In the genomic region with DNA sequence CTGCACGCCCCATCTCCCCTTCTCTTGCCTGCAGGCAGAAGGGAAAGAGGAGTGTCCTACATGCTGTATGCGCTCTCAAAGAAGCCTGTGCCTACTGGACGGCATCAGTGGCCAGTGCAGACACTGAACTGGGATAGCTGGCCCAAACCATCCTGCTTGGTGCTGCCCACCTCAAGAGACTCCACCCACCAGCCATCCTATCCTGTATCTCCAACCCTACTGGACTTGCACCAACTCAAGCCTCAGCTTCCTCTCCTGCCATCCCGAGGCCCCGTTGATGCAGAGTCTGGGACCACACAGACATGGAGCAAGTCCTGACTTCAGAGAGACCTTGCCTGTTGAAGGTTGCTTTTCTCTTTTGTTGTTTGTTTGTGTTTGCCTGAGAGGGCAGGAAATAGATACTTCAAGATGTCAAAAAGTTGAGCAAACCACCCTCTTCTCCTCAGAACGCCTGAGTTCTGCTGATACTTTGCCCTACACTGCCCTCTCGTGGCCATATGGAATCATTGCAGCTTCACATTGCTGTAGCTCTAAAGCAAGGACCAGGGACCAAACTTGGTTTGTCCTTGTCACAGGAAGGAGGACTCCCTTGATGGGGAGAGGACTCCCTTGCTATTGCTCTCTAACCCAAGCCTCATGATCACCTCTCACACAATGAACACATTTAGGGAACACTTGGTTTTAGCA, we compare ENCODE assay signal across 8 mouse cellular contexts. TPM values are rescaled to one million over a fixed set of nuclear protein-coding genes. Genes with fewer than 3 reads are reported as not detected.
A peak's percentile ranks its signal among the peaks of the same experiment; 100 is the strongest.
DNase-seq lines count a peak whose midpoint lies in the region; ATAC-seq lines count a peak whose summit lies in the region.

No protein-coding gene starts in this region.

- H3K27ac ChIP-seq in forebrain, embryonic 16.5 days (ENCODE audit: low read length): no peak overlapping the region
- H3K27ac ChIP-seq in hindbrain, embryonic 16.5 days (ENCODE audit: low read depth, low read length): no peak overlapping the region

- 51% methylated on average over 7 of the region's 7 CpGs for WGBS in forebrain, embryonic 16.5 days
- WGBS in hindbrain, embryonic 16.5 days: 52% methylated on average over 7 of the region's 7 CpGs

- H3K4me3 ChIP-seq in forebrain, embryonic 16.5 days (replicated peaks; ENCODE audit: low read length): no peak overlapping the region
- no peak overlapping the region for H3K4me3 ChIP-seq in hindbrain, embryonic 16.5 days (ENCODE audit: low read length)

- no peaks in the 10 kb centered on the region for H3K4me1 ChIP-seq in forebrain, embryonic 16.5 days (replicated peaks; ENCODE audit: control insufficient read depth, insufficient read depth, low read length)
- H3K4me1 ChIP-seq in hindbrain, embryonic 16.5 days (ENCODE audit: control insufficient read depth, insufficient read depth, low read depth, low read length): no peaks in the 10 kb centered on the region

- no peaks in the 10 kb centered on the region for H3K36me3 ChIP-seq in forebrain, embryonic 16.5 days (ENCODE audit: control insufficient read depth, insufficient read depth)
- no peaks in the 10 kb centered on the region for H3K36me3 ChIP-seq in hindbrain, embryonic 16.5 days (ENCODE audit: control insufficient read depth, insufficient read depth, low read length)

- 0 out of 2 replicates have a peak, but pooled peaks cover 2% of the 10 kb centered on the region for H3K27me3 ChIP-seq in forebrain, embryonic 16.5 days (replicated peaks; ENCODE audit: control insufficient read depth, insufficient read depth, low read length)
- H3K27me3 ChIP-seq in hindbrain, embryonic 16.5 days (replicated peaks; ENCODE audit: control insufficient read depth, insufficient read depth, low read length): peaks cover 21% of the 10 kb centered on the region

- H3K4me2 ChIP-seq in forebrain, embryonic 16.5 days (ENCODE audit: low read length): no peak overlapping the region
- no peak overlapping the region for H3K4me2 ChIP-seq in hindbrain, embryonic 16.5 days (ENCODE audit: low read length)

- no peaks in the 10 kb centered on the region for H3K9me3 ChIP-seq in forebrain, embryonic 16.5 days (ENCODE audit: control insufficient read depth, low read length)
- H3K9me3 ChIP-seq in hindbrain, embryonic 16.5 days (ENCODE audit: control insufficient read depth, low read length): no peaks in the 10 kb centered on the region

- peak; percentile 76 for ATAC-seq in forebrain, embryonic 16.5 days
- peak; percentile 55 for ATAC-seq in hindbrain, embryonic 16.5 days
- peak; percentile 90 for ATAC-seq in megakaryocyte, adult 5-6 weeks (ENCODE audit: poor library complexity, severe bottlenecking)

- peak; percentile 40 for DNase-seq in Muller cell, postnatal 12 days (ENCODE audit: inconsistent ontology term)
- peak; percentile 56 for DNase-seq in cerebellum, adult 11 months
- DNase-seq in layer of hippocampus, postnatal 25 days (ENCODE audit: extremely low spot score in 1 of 2, low spot score in 1 of 2): peak; percentile 52 to 76
- peak; percentile 73 for DNase-seq in right cerebral cortex, adult 18-20 months
- peak; percentile 34 to 72 for DNase-seq in urinary bladder, postnatal 4 days (ENCODE audit: low spot score in 2 of 2)

- no peak overlapping the region for H3K9ac ChIP-seq in forebrain, embryonic 16.5 days (replicated peaks; ENCODE audit: low read depth, low read length)
- no peak overlapping the region for H3K9ac ChIP-seq in hindbrain, embryonic 16.5 days (ENCODE audit: low read depth, low read length)

RNA-seq across cellular contexts. Expression of a gene that starts 7.9 kb away (rescaled TPM):
- 0.22 TPM in 1 of 2 replicates, not detected in the other for polyA plus RNA-seq in forebrain, embryonic 16.5 days (2015; fragmentation: Nextera tagmentation; extraction: Ambion mirVana)
- not detected in 2 replicates for polyA plus RNA-seq in hindbrain, embryonic 16.5 days (2015; fragmentation: Nextera tagmentation; extraction: Ambion mirVana)
- total RNA-seq in layer of hippocampus, postnatal 25 days (2021): under 1 TPM; 0.35 to 0.84 TPM
- not detected in 2 replicates for total RNA-seq in megakaryocyte, adult 5-6 weeks (2015)
- not detected in 2 replicates for total RNA-seq in megakaryocyte, adult 5-6 weeks (2017)

RNA-seq across cellular contexts. Expression of a gene that starts 34.1 kb away (rescaled TPM):
- polyA plus RNA-seq in forebrain, embryonic 16.5 days (2015; fragmentation: Nextera tagmentation; extraction: Ambion mirVana): 0.29 and 1.3 TPM in 2 replicates
- polyA plus RNA-seq in hindbrain, embryonic 16.5 days (2015; fragmentation: Nextera tagmentation; extraction: Ambion mirVana): 1.4 and 1.7 TPM in 2 replicates
- total RNA-seq in layer of hippocampus, postnatal 25 days (2021): 1 to 10 TPM; 3.2 to 4.9 TPM
- not detected in 2 replicates for total RNA-seq in megakaryocyte, adult 5-6 weeks (2015)
- not detected in 2 replicates for total RNA-seq in megakaryocyte, adult 5-6 weeks (2017)

RNA-seq across cellular contexts. Expression of a gene that starts 36.3 kb away (rescaled TPM):
- 14.4 and 17.8 TPM in 2 replicates for polyA plus RNA-seq in forebrain, embryonic 16.5 days (2015; fragmentation: Nextera tagmentation; extraction: Ambion mirVana)
- polyA plus RNA-seq in hindbrain, embryonic 16.5 days (2015; fragmentation: Nextera tagmentation; extraction: Ambion mirVana): 13.0 and 13.5 TPM in 2 replicates
- total RNA-seq in layer of hippocampus, postnatal 25 days (2021): 10 to 100 TPM; 13.4 to 13.7 TPM
- total RNA-seq in megakaryocyte, adult 5-6 weeks (2015): 0.27 and 0.54 TPM in 2 replicates
- 0.26 and 1.1 TPM in 2 replicates for total RNA-seq in megakaryocyte, adult 5-6 weeks (2017)

Comparison
In these comparisons a context has a peak if more than half of its experiments do, and no peak if none do; other contexts are left out.
1. RNA of a gene that starts 34.1 kb away (total RNA-seq): 3.2 to 4.9 TPM in layer of hippocampus, postnatal 25 days; not detected in megakaryocyte, adult 5-6 weeks; every median in the first group is over 4 times any median in the second.
2. RNA of a gene that starts 36.3 kb away (total RNA-seq): 13.4 to 13.7 TPM in layer of hippocampus, postnatal 25 days; 0.26 to 1.1 TPM in megakaryocyte, adult 5-6 weeks; every median in the first group is over 4 times any median in the second.
3. Peak in every context shown above with its lines, with median percentiles within 50 percentile points of each other: DNase-seq and ATAC-seq.